Mouse (Mus musculus): ENCODE data around the gene 4933411K16Rik.

The 4933411K16Rik gene

GRCm38 (mm10) chr19:42035456-42036248, 16.4 kb upstream of the 4933411K16Rik start, which contains the start of gene Ankrd2:
Gene Ankrd2 (plus strand): TSS chr19:42036000.
- peak; percentile 32 for DNase-seq (ENCODE audit: low read depth, low spot score)

DNA sequence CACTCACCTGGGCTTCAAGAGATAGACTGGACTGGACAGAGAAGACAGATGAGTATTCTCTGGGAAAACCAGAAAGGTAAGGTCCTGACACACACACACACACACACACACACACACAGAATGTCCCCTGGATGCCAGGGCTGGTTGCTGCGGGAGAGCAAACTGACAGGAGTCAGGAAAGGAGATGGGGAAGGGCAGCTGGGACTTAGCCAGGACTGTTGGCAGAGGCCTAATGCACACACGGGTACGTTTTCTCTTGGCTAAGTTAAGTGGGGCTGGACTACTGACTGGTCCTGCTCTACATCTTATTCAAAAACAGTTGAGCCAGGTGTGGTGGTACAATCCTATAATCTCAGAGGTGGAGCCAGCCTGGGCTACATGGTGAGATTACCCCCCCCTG, 15.7 kb upstream of the 4933411K16Rik start:
- no peak for DNase-seq (ENCODE audit: low read depth, low spot score)

- no peak for DNase-seq (ENCODE audit: low read depth, low spot score)
Observed at GRCm38 (mm10) chr19:42037167-42037702, 14.8 kb upstream of the 4933411K16Rik start.

DNA sequence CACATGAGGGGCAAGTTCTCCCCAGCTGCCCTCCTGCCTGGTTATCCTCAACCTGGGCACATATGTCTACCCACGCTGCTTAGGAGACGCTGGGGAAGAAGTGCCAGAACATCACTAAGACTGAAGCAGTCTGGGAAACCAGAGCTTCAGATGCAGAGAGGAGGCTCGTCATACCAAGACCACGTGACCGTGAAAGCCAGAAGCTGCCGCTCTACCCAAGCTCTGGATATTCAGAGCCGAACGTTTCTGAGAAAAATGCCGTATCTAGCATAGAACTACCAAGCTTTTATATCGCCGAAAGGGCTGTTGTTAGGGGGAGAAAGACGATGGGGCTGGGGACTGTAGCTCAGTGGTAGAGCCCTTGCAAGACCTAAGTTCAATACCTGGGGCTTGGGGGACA, 13.7 kb upstream of the 4933411K16Rik start:
- no peak for DNase-seq (ENCODE audit: low read depth, low spot score)

- DNase-seq (ENCODE audit: low read depth, low spot score), result no peak
Observed at GRCm38 (mm10) chr19:42043988-42044387, 8.1 kb upstream of the 4933411K16Rik start.

DNA sequence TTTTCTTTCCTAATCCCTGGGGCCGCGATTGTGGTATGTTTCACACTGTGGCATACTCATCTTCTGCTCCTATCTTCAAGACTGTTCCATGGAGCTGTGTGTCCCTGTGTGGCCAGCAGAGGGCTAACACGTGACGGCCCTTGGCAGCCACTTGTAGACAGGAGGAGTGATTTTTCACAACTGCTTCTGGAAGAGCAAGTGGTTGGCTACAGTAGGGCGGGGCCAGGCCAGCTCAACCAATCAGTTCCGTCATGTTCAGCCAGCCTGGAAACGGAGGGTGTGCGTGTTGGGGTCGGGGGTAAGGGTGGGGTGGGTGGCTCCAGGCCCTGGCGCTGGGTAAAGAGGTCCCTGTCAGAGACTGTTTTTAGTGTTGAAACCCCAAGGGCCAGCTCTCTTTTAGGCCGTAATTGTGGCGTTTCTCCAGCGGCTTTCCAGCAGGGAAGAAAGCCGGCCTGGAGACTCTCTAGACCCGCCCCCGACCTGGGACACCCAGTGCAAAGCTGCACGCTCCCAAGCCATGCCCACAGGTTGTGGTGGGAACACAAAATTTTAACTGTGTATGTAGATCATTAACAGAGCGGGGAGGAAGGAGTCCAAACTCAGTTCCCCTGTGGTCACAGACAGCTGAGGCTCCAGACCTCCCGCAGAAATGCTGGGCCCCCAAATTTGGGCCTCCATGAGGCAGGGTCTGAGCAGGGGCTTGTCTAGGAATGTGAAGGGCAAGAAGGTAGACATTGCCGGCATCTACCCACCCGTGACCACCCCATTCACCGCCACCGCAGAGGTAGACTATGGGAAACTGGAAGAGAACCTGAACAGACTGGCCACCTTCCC, 6.6 kb upstream of the 4933411K16Rik start, which contains the start of gene Hoga1:
Gene Hoga1, plus strand, starts transcription at position 342 of the 834 bp plus-strand sequence.
- DNase-seq (ENCODE audit: low read depth, low spot score), result no peak

- DNase-seq (ENCODE audit: low read depth, low spot score), result no peak
Observed at GRCm38 (mm10) chr19:42050251-42050650, 1.8 kb upstream of the 4933411K16Rik start.

DNA sequence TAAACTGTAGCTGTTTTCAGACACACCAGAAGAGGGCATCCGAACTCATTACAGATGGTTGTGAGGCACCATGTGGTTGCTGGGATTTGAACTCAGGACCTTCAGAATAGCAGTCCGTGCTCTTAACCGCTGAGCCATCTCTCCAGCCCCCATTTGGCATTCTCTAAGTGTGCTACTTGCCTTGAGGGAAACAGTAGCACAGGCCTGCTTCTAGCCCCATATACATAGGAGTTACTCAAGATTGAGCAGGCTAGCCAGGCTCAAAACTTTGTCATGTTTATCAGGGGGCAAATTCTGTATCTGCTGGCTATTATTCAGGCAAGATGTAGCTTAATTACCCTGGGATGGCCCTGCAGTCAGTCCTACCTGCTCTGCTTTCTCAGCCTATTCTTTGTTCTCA, 697 bp upstream of the 4933411K16Rik start:
- no peak for DNase-seq (ENCODE audit: low read depth, low spot score)

DNA sequence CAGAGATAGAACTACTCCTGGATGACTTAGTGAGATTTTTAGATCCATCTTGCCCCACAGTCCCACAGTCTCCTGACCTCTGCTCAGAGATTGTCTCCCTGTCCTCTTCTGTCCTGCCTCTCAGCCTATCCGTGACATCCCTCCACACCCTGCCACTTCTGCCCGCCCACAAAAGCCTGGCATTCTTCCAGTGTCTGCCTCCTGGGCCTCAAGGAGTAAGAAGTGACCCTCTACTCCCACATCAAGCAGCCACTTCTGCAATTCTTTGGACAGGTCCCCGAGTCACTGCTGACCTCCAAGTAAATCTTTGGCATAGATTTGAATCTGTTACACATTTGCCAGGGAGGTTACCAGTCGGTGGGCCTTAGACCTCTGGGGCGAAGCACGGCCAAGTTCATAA, 2.2 kb downstream of the 4933411K16Rik start:
- DNase-seq (ENCODE audit: low read depth, low spot score), result no peak

DNA sequence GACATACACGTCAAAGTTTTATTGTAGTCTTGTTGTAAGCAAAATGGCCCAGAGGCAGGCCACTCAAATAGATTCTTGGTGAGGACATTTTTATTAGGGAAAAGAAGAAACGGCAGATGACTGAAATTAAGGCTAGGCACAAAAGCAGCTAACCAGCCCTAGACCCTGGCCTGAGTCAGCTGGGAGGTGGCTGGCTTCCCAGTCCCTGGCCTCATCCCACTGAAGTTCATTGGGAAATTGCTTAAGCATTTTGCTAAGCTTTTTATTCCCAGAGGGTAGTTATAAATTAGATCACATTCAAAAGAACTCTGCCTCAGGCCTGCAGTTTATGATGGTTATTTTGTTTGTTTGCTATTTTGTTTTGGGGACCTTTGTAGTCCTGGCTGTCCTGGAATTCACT, 3.8 kb downstream of the 4933411K16Rik start:
- no peak for DNase-seq (ENCODE audit: low read depth, low spot score)

- DNase-seq (ENCODE audit: low read depth, low spot score), result no peak
Observed at GRCm38 (mm10) chr19:42056719-42057409, 4.8 kb downstream of the 4933411K16Rik start.

DNA sequence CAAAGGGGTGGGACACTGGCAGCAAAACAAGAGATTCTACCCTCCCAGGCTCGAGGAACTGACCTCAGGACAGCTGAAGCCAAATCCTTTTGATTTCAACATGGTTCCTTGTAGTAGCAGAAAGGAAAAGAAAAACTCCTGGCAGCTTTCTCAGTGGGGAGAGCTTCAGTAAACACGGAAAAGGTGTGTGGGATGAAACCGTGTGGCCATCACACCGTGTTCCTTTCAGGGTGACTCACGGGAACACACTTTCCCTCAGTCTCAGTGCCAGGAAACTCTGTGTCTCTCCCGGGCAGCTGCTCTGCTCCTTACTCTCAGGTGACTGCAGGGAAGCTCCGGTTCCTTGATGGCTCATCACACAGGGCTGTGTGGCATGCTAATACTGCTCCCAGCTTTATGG, 6.4 kb downstream of the 4933411K16Rik start:
- DNase-seq (ENCODE audit: low read depth, low spot score), result no peak

DNA sequence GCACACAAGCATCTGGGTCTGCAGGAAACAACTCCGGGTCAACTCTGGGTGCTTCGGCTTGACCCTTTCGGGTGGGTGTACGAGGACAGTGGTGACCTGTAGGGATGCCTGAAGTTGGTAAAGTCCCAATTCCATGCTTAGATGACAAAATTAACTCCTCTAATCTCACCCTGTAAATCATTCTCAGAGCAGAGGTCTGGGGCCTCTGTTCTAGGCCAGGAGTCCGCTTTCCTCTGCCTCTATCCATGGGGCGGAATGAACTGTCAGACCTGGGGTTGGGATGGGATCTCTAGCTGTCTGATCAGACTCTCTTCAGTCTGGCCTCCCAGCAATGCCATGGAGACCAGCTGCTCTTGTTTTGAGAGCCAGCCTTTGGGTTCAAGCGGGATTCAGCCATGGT, 9.4 kb downstream of the 4933411K16Rik start:
- DNase-seq (ENCODE audit: low read depth, low spot score), result no peak

GRCm38 (mm10) chr19:42068441-42069240, 16.6 kb downstream of the 4933411K16Rik start:
- DNase-seq (ENCODE audit: low read depth, low spot score), result no peak

GRCm38 (mm10) chr19:42069241-42069525, 17.1 kb downstream of the 4933411K16Rik start:
- DNase-seq (ENCODE audit: low read depth, low spot score), result no peak

DNA sequence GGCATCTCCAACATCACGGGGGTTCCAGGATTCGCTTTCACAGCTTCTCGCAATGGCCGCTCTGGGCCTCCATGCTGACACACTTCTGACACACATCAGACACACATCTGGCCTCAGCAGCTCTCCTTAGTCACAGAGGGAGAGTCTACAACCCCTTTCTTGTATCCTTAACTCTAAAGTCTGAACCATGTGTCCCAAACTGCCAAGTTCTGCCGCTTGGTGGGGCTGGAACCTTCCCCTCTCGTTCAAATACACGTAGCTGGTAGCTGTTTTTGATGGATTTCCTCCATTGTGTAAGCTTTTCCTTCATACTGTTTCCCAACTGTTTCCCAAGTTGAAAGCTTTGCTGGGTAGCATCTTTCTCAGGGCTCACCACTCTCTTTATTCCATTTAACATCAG, 19.2 kb downstream of the 4933411K16Rik start:
- DNase-seq (ENCODE audit: low read depth, low spot score), result no peak

- no peak for DNase-seq (ENCODE audit: low read depth, low spot score)
Observed at GRCm38 (mm10) chr19:42071886-42072608, 20.0 kb downstream of the 4933411K16Rik start.

- no peak for DNase-seq (ENCODE audit: low read depth, low spot score)
Observed at GRCm38 (mm10) chr19:42072802-42073201, 20.8 kb downstream of the 4933411K16Rik start.

DNA sequence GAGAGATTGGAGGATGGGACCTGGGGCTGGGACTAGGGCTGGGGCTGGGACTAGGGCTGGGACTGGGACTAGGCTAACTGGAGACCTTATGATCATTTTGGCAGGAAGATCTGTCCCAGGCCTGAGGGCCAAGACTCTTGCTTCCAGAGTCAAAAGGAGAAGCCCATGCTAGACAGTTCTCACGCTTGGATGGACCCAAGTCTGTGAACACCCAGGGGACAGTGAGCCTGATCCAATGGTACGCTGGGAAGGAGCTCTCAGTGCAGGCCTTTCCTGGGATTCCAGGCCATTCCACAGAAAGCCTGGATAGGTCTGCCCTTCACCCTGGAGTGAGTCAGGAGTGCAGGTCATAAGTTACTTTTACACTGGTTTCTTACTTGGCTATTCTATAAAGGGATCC, 23.0 kb downstream of the 4933411K16Rik start:
- DNase-seq (ENCODE audit: low read depth, low spot score), result no peak

- DNase-seq (ENCODE audit: low read depth, low spot score), result no peak
Observed at GRCm38 (mm10) chr19:42075992-42076391, 23.9 kb downstream of the 4933411K16Rik start.
